Mouse (Mus musculus) cortical plate, adult 2 months (tissue): ENCODE results near the gene Slc22a21.

Experiments used
- CTCF ChIP-seq: fragments of 200-500 bp; IDR thresholded peaks from 2 replicates; pipeline ENCODE4 v1.5.1; 2011; ENCODE audit warnings: mild to moderate bottlenecking, control low read depth, low read length; ENCODE audit not compliant: insufficient read depth; ENCODE audit errors: extremely low read depth
- POLR2A ChIP-seq: fragments of 200-500 bp; IDR thresholded peaks from 2 replicates; pipeline ENCODE4 v1.6.1; 2011; ENCODE audit warnings: mild to moderate bottlenecking, low read length, control low read depth; ENCODE audit not compliant: insufficient read depth; ENCODE audit errors: extremely low read depth

- no peak for TF ChIP-seq CTCF
- no peak for TF ChIP-seq POLR2A
These were observed 1.3 kb upstream of the Slc22a21 start for GRCm38 (mm10) chr11:53981396-53981795.
